ENCODE assay signal across 8 mouse cellular contexts in the genomic region with DNA sequence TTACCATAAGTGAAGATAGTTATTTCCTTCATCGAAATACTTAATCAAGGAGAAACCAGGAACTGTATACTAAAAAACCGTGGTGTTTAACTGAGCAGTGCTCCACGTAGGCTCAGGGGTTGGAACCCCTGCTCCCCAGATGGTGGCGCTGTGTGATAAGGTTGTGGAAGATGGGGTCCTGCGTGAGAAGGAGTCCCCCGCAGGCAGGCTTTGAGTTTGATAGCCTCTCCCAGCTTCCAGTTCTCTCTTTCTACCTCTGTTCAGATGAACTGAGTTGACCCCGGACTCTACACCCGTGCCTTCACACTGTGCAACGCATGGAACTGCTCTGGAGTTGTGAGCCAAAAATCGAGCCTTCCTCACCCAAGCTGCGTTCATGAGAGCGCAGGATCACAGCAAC.
A peak's percentile ranks its signal among the peaks of the same experiment; 100 is the strongest.
DNase-seq lines count a peak whose midpoint lies in the region; ATAC-seq and TF ChIP-seq lines count a peak whose summit lies in the region.

No protein-coding gene starts in this region.

- TF ChIP-seq POLR2A in heart, adult 2 months (IDR thresholded peaks at IDR 0.05; ENCODE audit: insufficient read depth, low read depth, low read length) = no peak

- no peaks in the 10 kb centered on the region for H3K79me2 ChIP-seq in heart, adult 2 months (replicated peaks; ENCODE audit: control insufficient read depth, insufficient read depth, low read length)

- no peaks in the 10 kb centered on the region for H3K9me3 ChIP-seq in heart, embryonic 12.5 days (replicated peaks)
- no peaks in the 10 kb centered on the region for H3K9me3 ChIP-seq in embryonic facial prominence, embryonic 10.5 days
- no peaks in the 10 kb centered on the region for H3K9me3 ChIP-seq in midbrain, embryonic 13.5 days

- no peak overlapping the region for H3K4me2 ChIP-seq in heart, embryonic 12.5 days
- H3K4me2 ChIP-seq in midbrain, embryonic 13.5 days (replicated peaks) = no peak overlapping the region

- peak overlapping the region; percentile 3; the same call in 1 of the 2 replicates for H3K27ac ChIP-seq in heart, adult 2 months
- H3K27ac ChIP-seq in heart, embryonic 12.5 days (ENCODE audit: poor library complexity, severe bottlenecking) = no peak overlapping the region
- no peak overlapping the region for H3K27ac ChIP-seq in embryonic facial prominence, embryonic 10.5 days (replicated peaks)
- no peak overlapping the region for H3K27ac ChIP-seq in midbrain, embryonic 13.5 days

- WGBS in heart, adult 2 months = 51% methylated on average over 12 of the region's 12 CpGs
- 56% methylated on average over 12 of the region's 12 CpGs for WGBS in heart, embryonic 12.5 days
- WGBS in embryonic facial prominence, embryonic 10.5 days = 61% methylated on average over 12 of the region's 12 CpGs
- WGBS in midbrain, embryonic 13.5 days = 64% methylated on average over 12 of the region's 12 CpGs

- TF ChIP-seq CTCF in heart, adult 2 months (IDR thresholded peaks at IDR 0.05) = peak; percentile 86

- no peaks in the 10 kb centered on the region for H3K27me3 ChIP-seq in heart, adult 2 months (ENCODE audit: control insufficient read depth, insufficient read depth, low read length)
- no peaks in the 10 kb centered on the region for H3K27me3 ChIP-seq in heart, embryonic 12.5 days (replicated peaks)
- no peaks in the 10 kb centered on the region for H3K27me3 ChIP-seq in embryonic facial prominence, embryonic 10.5 days (replicated peaks; ENCODE audit: low read depth, poor library complexity, severe bottlenecking)
- no peaks in the 10 kb centered on the region for H3K27me3 ChIP-seq in midbrain, embryonic 13.5 days

- TF ChIP-seq EP300 in heart, adult 2 months (IDR thresholded peaks at IDR 0.05; ENCODE audit: insufficient read depth, low read depth, low read length) = peak; percentile 50; the same call in 1 of the 2 replicates

- intact Hi-C loops in heart, adult 2 months (cut with DNase I) = loop anchor here (1.0 to 2.0 kb wide), 2 partner anchors 40 to 254 kb away; no protein-coding TSS in a partner anchor
- intact Hi-C loops in heart, postnatal 10 days (cut with DNase I) = loop anchor here (1.0 to 5.0 kb wide), 2 partner anchors 90 to 254 kb away; partner anchors contain the start of gene Arhgap28
- intact Hi-C loops in left cerebral cortex, postnatal 4 days (cut with DNase I) = loop anchor here (5.0 kb wide), 1 partner anchor 255 kb away; no protein-coding TSS in a partner anchor

- peak; percentile 22 to 74 for DNase-seq in heart, adult 2 months
- peak; percentile 70 to 87 for DNase-seq in adrenal gland, adult (ENCODE audit: inconsistent age in 2 of 2, low spot score in 1 of 2)
- DNase-seq in embryonic facial prominence, embryonic 10.5 days (ENCODE audit: low spot score) = peak; percentile 65
- peak; percentile 60 to 67 for DNase-seq in heart, postnatal 10 days
- peak; percentile 60 for DNase-seq in left cerebral cortex, postnatal 4 days
- DNase-seq in T-cell, adult 2 months (ENCODE audit: low spot score) = no peak

- ATAC-seq in heart, embryonic 12.5 days (ENCODE audit: insufficient number of reproducible peaks, low FRiP score) = no peak
- ATAC-seq in midbrain, embryonic 13.5 days = peak; percentile 62; the same call in 1 of the 2 replicates

- H3K9ac ChIP-seq in heart, adult 2 months (ENCODE audit: low read depth, low read length) = no peak overlapping the region
- no peak overlapping the region for H3K9ac ChIP-seq in heart, embryonic 12.5 days
- H3K9ac ChIP-seq in midbrain, embryonic 13.5 days (replicated peaks) = no peak overlapping the region

- H3K4me3 ChIP-seq in heart, adult 2 months = peak overlapping the region; percentile 16; the same call in 1 of the 2 replicates
- H3K4me3 ChIP-seq in heart, embryonic 12.5 days = no peak overlapping the region
- no peak overlapping the region for H3K4me3 ChIP-seq in embryonic facial prominence, embryonic 10.5 days
- no peak overlapping the region for H3K4me3 ChIP-seq in midbrain, embryonic 13.5 days (replicated peaks)

- no peaks in the 10 kb centered on the region for H3K36me3 ChIP-seq in heart, adult 2 months (ENCODE audit: control insufficient read depth, insufficient read depth, low read length)
- no peaks in the 10 kb centered on the region for H3K36me3 ChIP-seq in heart, embryonic 12.5 days
- H3K36me3 ChIP-seq in embryonic facial prominence, embryonic 10.5 days (replicated peaks) = peaks cover 14% of the 10 kb centered on the region
- H3K36me3 ChIP-seq in midbrain, embryonic 13.5 days = no peaks in the 10 kb centered on the region

- H3K4me1 ChIP-seq in heart, adult 2 months (ENCODE audit: control insufficient read depth, insufficient read depth, low read length) = peaks cover 3% of the 10 kb centered on the region
- peaks cover 10% of the 10 kb centered on the region for H3K4me1 ChIP-seq in heart, embryonic 12.5 days (replicated peaks)
- H3K4me1 ChIP-seq in embryonic facial prominence, embryonic 10.5 days = peaks cover 30% of the 10 kb centered on the region
- no peaks in the 10 kb centered on the region for H3K4me1 ChIP-seq in midbrain, embryonic 13.5 days (replicated peaks)
